Mouse (Mus musculus): Measurements from ENCODE around the gene Rundc3a. TPM values are rescaled to one million over a fixed set of nuclear protein-coding genes. Genes with fewer than 3 reads are reported as not detected.
A peak's percentile ranks its signal among the peaks of the same experiment; 100 is the strongest.

The Rundc3a gene
- total RNA-seq, 2 experiments from 2014 or later: not detected

GRCm38 (mm10) chr11:102430121-102431017 lies 37.2 kb downstream of the Rundc3a start, which contains the start of gene Grn:
Gene Grn, plus strand, starts transcription at chr11:102430315.
- peak; percentile 77 for ATAC-seq (replicated peaks; ENCODE audit: low FRiP score, low TSS enrichment, poor library complexity, severe bottlenecking)

GRCm38 (mm10) chr11:102431018-102431645 lies 37.9 kb downstream of the Rundc3a start:
- ATAC-seq (replicated peaks; ENCODE audit: low FRiP score, low TSS enrichment, poor library complexity, severe bottlenecking): peak; percentile 51

- no peak for ATAC-seq (replicated peaks; ENCODE audit: low FRiP score, low TSS enrichment, poor library complexity, severe bottlenecking)
These were observed 38.5 kb downstream of the Rundc3a start for GRCm38 (mm10) chr11:102431728-102432114.

- ATAC-seq (replicated peaks; ENCODE audit: low FRiP score, low TSS enrichment, poor library complexity, severe bottlenecking): no peak
These were observed 39.1 kb downstream of the Rundc3a start for GRCm38 (mm10) chr11:102432115-102432843.

- ATAC-seq (replicated peaks; ENCODE audit: low FRiP score, low TSS enrichment, poor library complexity, severe bottlenecking): no peak
These were observed 39.7 kb downstream of the Rundc3a start for GRCm38 (mm10) chr11:102432896-102433295.

GRCm38 (mm10) chr11:102433866-102434265 lies 40.7 kb downstream of the Rundc3a start:
- no peak for ATAC-seq (replicated peaks; ENCODE audit: low FRiP score, low TSS enrichment, poor library complexity, severe bottlenecking)

- ATAC-seq (replicated peaks; ENCODE audit: low FRiP score, low TSS enrichment, poor library complexity, severe bottlenecking): peak; percentile 43
These were observed 41.2 kb downstream of the Rundc3a start for GRCm38 (mm10) chr11:102434406-102434805.

- no peak for ATAC-seq (replicated peaks; ENCODE audit: low FRiP score, low TSS enrichment, poor library complexity, severe bottlenecking)
These were observed 41.9 kb downstream of the Rundc3a start for GRCm38 (mm10) chr11:102434816-102435705.

GRCm38 (mm10) chr11:102435754-102436470 lies 42.7 kb downstream of the Rundc3a start:
- ATAC-seq (replicated peaks; ENCODE audit: low FRiP score, low TSS enrichment, poor library complexity, severe bottlenecking): no peak

- ATAC-seq (replicated peaks; ENCODE audit: low FRiP score, low TSS enrichment, poor library complexity, severe bottlenecking): no peak
These were observed 43.2 kb downstream of the Rundc3a start for GRCm38 (mm10) chr11:102436471-102436790.

- no peak for ATAC-seq (replicated peaks; ENCODE audit: low FRiP score, low TSS enrichment, poor library complexity, severe bottlenecking)
These were observed 44.2 kb downstream of the Rundc3a start for GRCm38 (mm10) chr11:102437120-102438061.

- no peak for ATAC-seq (replicated peaks; ENCODE audit: low FRiP score, low TSS enrichment, poor library complexity, severe bottlenecking)
These were observed 45.2 kb downstream of the Rundc3a start for GRCm38 (mm10) chr11:102438212-102439092.

GRCm38 (mm10) chr11:102439093-102440082 lies 46.2 kb downstream of the Rundc3a start:
- no peak for ATAC-seq (replicated peaks; ENCODE audit: low FRiP score, low TSS enrichment, poor library complexity, severe bottlenecking)

- ATAC-seq (replicated peaks; ENCODE audit: low FRiP score, low TSS enrichment, poor library complexity, severe bottlenecking): no peak
These were observed 47.1 kb downstream of the Rundc3a start for GRCm38 (mm10) chr11:102440255-102440654.

GRCm38 (mm10) chr11:102441434-102441833 lies 48.2 kb downstream of the Rundc3a start:
- no peak for ATAC-seq (replicated peaks; ENCODE audit: low FRiP score, low TSS enrichment, poor library complexity, severe bottlenecking)

Data from megakaryocyte-erythroid progenitor cell, adult 5-6 weeks (primary cell).